Mouse (Mus musculus) heart, postnatal 0 days (tissue): Measurements from ENCODE around the gene Coro1a. TPM values are rescaled to one million over a fixed set of nuclear protein-coding genes. Genes with fewer than 3 reads are reported as not detected.
"Not testable (repeated sequence)": the region's sequence is repeated elsewhere in the genome, so short reads cannot be mapped to it uniquely, and the experiment has no call there.

Experiments
- ATAC-seq: fragments of 200-750 bp; cut with Nextera tagmentation; 2 replicates; pipeline ENCODE4 v1.8.0; 2017; ENCODE audit warnings: low read depth, moderate number of reproducible peaks, moderate library complexity; ENCODE audit not compliant: insufficient read depth
- DNase-seq: peaks from one replicate; pipeline ENCODE4 v3.0.0-alpha.2; 2016; ENCODE audit warnings: low spot score
- H3K27ac ChIP-seq: fragments of 300-500 bp; sonication (generic); 2 replicates; pipeline ENCODE4 v1.5.1; 2014; ENCODE audit warnings: low read depth, mild to moderate bottlenecking
- H3K27me3 ChIP-seq: fragments of 300-500 bp; sonication (generic); 2 replicates; pipeline ENCODE4 v1.6.1; 2014; ENCODE audit warnings: low read length, mixed read lengths; ENCODE audit not compliant: control insufficient read depth, insufficient read depth
- H3K36me3 ChIP-seq: fragments of 300-500 bp; sonication (generic); replicated peaks from 2 replicates; pipeline ENCODE4 v1.6.1; 2014; ENCODE audit warnings: low read length, mixed read lengths; ENCODE audit not compliant: control insufficient read depth, insufficient read depth
- H3K4me1 ChIP-seq: fragments of 300-500 bp; sonication (generic); 2 replicates; pipeline ENCODE4 v1.6.1; 2014; ENCODE audit warnings: antibody characterized with exemption; ENCODE audit not compliant: control insufficient read depth, insufficient read depth
- H3K4me2 ChIP-seq: fragments of 300-500 bp; sonication (generic); 2 replicates; pipeline ENCODE4 v1.6.1; 2014; ENCODE audit warnings: low read depth, mild to moderate bottlenecking, low read length, moderate library complexity
- H3K4me3 ChIP-seq: fragments of 300-500 bp; sonication (generic); 2 replicates; pipeline ENCODE4 v1.5.1; 2014; ENCODE audit warnings: low read depth, low read length
- H3K9ac ChIP-seq: fragments of 300-500 bp; sonication (generic); replicated peaks from 2 replicates; pipeline ENCODE4 v1.6.1; 2014; ENCODE audit warnings: low read depth, low read length, mixed read lengths
- H3K9me3 ChIP-seq: fragments of 300-500 bp; sonication (generic); replicated peaks from 2 replicates; pipeline ENCODE4 v1.6.1; 2016; ENCODE audit warnings: low read length; ENCODE audit not compliant: control insufficient read depth
- CTCF ChIP-seq: IDR thresholded peaks from 2 replicates; pipeline ENCODE4 v1.5.1; 2016; ENCODE audit warnings: antibody characterized with exemption, control low read depth, low read depth
- EP300 ChIP-seq: IDR thresholded peaks from 2 replicates; pipeline ENCODE4 v1.6.1; 2016; ENCODE audit warnings: antibody characterized with exemption, low read depth
- whole genome bisulfite sequencing: fragments of 180-500 bp; shearing (Covaris S2); extraction: QIAGEN DNeasy Blood & Tissue Kit; methylation state at CpG from one replicate; pipeline ENCODE4 v1.1.7; 2014; 5-methylcytosine and 5-hydroxymethylcytosine counted together
- polyA plus RNA-seq: library from polyadenylated mRNA; unstranded; fragments of >200 nt; fragmentation: Nextera tagmentation; extraction: Ambion mirVana; gene quantifications from 2 replicates; pipeline ENCODE4 v1.2.1, GENCODE M21; 2015
- total RNA-seq: library from RNA; depleted of rRNA; stranded (reverse); fragments of >200 nt; gene quantifications from 2 replicates; pipeline ENCODE4 v1.2.3, GENCODE M21; 2014; ENCODE audit warnings: low replicate concordance

The Coro1a gene
- total and polyA plus RNA-seq, 2 experiments from 2014 or later = 8.5 to 14.8 TPM

GRCm38 (mm10) chr7:126736122-126736521, 28.5 kb upstream of the Coro1a start:
- H3K9me3 ChIP-seq = no peaks in the 10 kb centered on the region
- H3K27ac ChIP-seq = no peak overlapping the region
- no peak overlapping the region for H3K4me2 ChIP-seq
- no peaks in the 10 kb centered on the region for H3K4me1 ChIP-seq
- ATAC-seq = no peak
- 74% methylated on average over 8 of the region's 8 CpGs for WGBS
- no peak for DNase-seq
- H3K9ac ChIP-seq = no peak overlapping the region
- H3K27me3 ChIP-seq = no peaks in the 10 kb centered on the region
- no peak overlapping the region for H3K4me3 ChIP-seq
- TF ChIP-seq EP300 = no peak
- no peak for TF ChIP-seq CTCF
- H3K36me3 ChIP-seq = no peaks in the 10 kb centered on the region

- DNase-seq, H3K27ac ChIP-seq: not testable (repeated sequence)
- WGBS = 76% methylated on average over 4 of the region's 4 CpGs
These were observed 22.7 kb upstream of the Coro1a start for GRCm38 (mm10) chr7:126730256-126730789.

GRCm38 (mm10) chr7:126725667-126726066, 18.1 kb upstream of the Coro1a start:
- Histone ChIP-seq H3K36me3 (no peaks in the 10 kb centered on the region), H3K4me1 (no peaks in the 10 kb centered on the region), H3K27me3 (no peaks in the 10 kb centered on the region), H3K9me3 (no peaks in the 10 kb centered on the region), H3K4me2 (no peak overlapping the region), H3K27ac (no peak overlapping the region), H3K4me3 (no peak overlapping the region), H3K9ac (no peak overlapping the region)
- 66% methylated on average over 5 of the region's 5 CpGs for WGBS
- DNase-seq (no peak), ATAC-seq (no peak)
- TF ChIP-seq EP300 = no peak
- TF ChIP-seq CTCF = no peak

More at GRCm38 (mm10) chr7:126730256-126730789, 22.7 kb upstream of the Coro1a start:
- not testable (repeated sequence) for H3K36me3 ChIP-seq, H3K4me2 ChIP-seq, H3K27me3 ChIP-seq, H3K9ac ChIP-seq, H3K4me3 ChIP-seq, H3K9me3 ChIP-seq, ATAC-seq, H3K4me1 ChIP-seq

GRCm38 (mm10) chr7:126725077-126725476, 17.5 kb upstream of the Coro1a start:
- H3K9ac ChIP-seq = no peak overlapping the region
- no peaks in the 10 kb centered on the region for H3K27me3 ChIP-seq
- H3K4me1 ChIP-seq = no peaks in the 10 kb centered on the region
- 67% methylated on average over 3 of the region's 3 CpGs for WGBS
- no peak overlapping the region for H3K27ac ChIP-seq
- no peak overlapping the region for H3K4me2 ChIP-seq
- ATAC-seq (no peak), DNase-seq (no peak)
- TF ChIP-seq CTCF = no peak
- no peak overlapping the region for H3K4me3 ChIP-seq
- H3K36me3 ChIP-seq = no peaks in the 10 kb centered on the region
- H3K9me3 ChIP-seq = no peaks in the 10 kb centered on the region

DNA sequence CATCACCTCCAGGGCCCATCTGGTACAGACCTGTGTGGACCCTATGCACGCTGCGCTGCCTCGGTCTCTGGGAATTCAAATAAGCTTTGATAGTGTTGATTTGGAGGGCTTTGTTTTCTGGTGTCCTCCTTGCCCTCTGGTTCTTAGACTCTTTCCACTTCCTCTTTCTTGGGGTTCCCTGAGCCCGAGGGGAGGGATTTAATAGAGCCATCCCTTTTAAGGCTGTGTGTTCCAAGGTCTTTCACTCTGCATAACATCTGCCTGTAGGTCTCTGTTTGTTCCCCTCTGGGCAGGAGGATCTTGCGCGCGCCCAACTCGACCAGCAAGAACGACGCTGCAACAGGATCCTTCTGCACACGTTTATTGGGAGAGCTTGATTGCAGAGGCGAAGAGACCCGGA, 14.0 kb upstream of the Coro1a start:
- DNase-seq (no peak), ATAC-seq (no peak)
- no peak overlapping the region for H3K4me3 ChIP-seq
- 90% methylated on average over 13 of the region's 13 CpGs for WGBS
- no peak overlapping the region for H3K27ac ChIP-seq
- no peaks in the 10 kb centered on the region for H3K4me1 ChIP-seq
- no peak for TF ChIP-seq CTCF
- TF ChIP-seq EP300 = no peak
- no peaks in the 10 kb centered on the region for H3K9me3 ChIP-seq
- H3K36me3 ChIP-seq = no peaks in the 10 kb centered on the region
- no peak overlapping the region for H3K9ac ChIP-seq
- no peak overlapping the region for H3K4me2 ChIP-seq
- no peaks in the 10 kb centered on the region for H3K27me3 ChIP-seq

- TF ChIP-seq EP300 = no peak
- Histone ChIP-seq H3K27me3 (no peaks in the 10 kb centered on the region), H3K4me2 (no peak overlapping the region), H3K27ac (no peak overlapping the region), H3K36me3 (no peaks in the 10 kb centered on the region), H3K4me1 (no peaks in the 10 kb centered on the region), H3K9me3 (no peaks in the 10 kb centered on the region), H3K9ac (no peak overlapping the region), H3K4me3 (no peak overlapping the region)
- DNase-seq (no peak), ATAC-seq (no peak)
- 89% methylated on average over 5 of the region's 5 CpGs for WGBS
These were observed 11.3 kb upstream of the Coro1a start for GRCm38 (mm10) chr7:126718787-126719337.
